12 mouse cellular contexts compared by ENCODE assay signal in genomic region chr15:7201421-7202380, GRCm38 (mm10).
DNase-seq lines count a peak whose midpoint lies in the region; ATAC-seq lines count a peak whose summit lies in the region.
"Had no signal": no experiment of that assay in that cellular context is flagged by ENCODE, and none has a peak within 500 bp of the region (broad histone marks: within the 10 kb centered on the region; RNA-seq: fewer than 3 reads in every experiment).

No protein-coding gene starts in this region.

- 62% methylated on average over 9 of the region's 9 CpGs for WGBS in kidney, embryonic 15.5 days
- WGBS in intestine, embryonic 14.5 days, result 40% methylated on average over 9 of the region's 9 CpGs

- H3K36me3 ChIP-seq in kidney, embryonic 15.5 days, result no peaks in the 10 kb centered on the region
- H3K36me3 ChIP-seq in intestine, embryonic 14.5 days (ENCODE audit: control insufficient read depth, insufficient read depth, low read length), result no peaks in the 10 kb centered on the region

- no peak overlapping the region for H3K9ac ChIP-seq in kidney, embryonic 15.5 days
- H3K9ac ChIP-seq in intestine, embryonic 14.5 days (ENCODE audit: low read length), result no peak overlapping the region

- H3K9me3 ChIP-seq in kidney, embryonic 15.5 days (replicated peaks), result no peaks in the 10 kb centered on the region
- no peaks in the 10 kb centered on the region for H3K9me3 ChIP-seq in intestine, embryonic 14.5 days (ENCODE audit: control insufficient read depth, low read length)

- peak overlapping the region; percentile 48; the same call in 1 of the 2 replicates for H3K27ac ChIP-seq in kidney, embryonic 15.5 days
- peak overlapping the region; percentile 61 for H3K27ac ChIP-seq in intestine, embryonic 14.5 days (ENCODE audit: low read depth)
- H3K27ac ChIP-seq: macrophage had no signal

- no peaks in the 10 kb centered on the region for H3K27me3 ChIP-seq in kidney, embryonic 15.5 days
- H3K27me3 ChIP-seq in intestine, embryonic 14.5 days (replicated peaks; ENCODE audit: control insufficient read depth, insufficient read depth, low read length), result no peaks in the 10 kb centered on the region

- no peak for ATAC-seq in kidney, embryonic 15.5 days (replicated peaks; ENCODE audit: low FRiP score)
- ATAC-seq in intestine, embryonic 14.5 days (replicated peaks; ENCODE audit: low FRiP score, low TSS enrichment, low read depth), result no peak
- ATAC-seq: forebrain, embryonic 16.5 days had no signal

- no peak for DNase-seq in kidney, adult 8-10 months
- DNase-seq in urinary bladder, postnatal 14 days (ENCODE audit: low spot score), result peak; percentile 57
- DNase-seq in urinary bladder, adult 2 months (ENCODE audit: low spot score), result no peak
- DNase-seq in intestine, embryonic 14.5 days (ENCODE audit: low spot score), result no peak
- DNase-seq in testis, postnatal 14 days (ENCODE audit: low spot score), result peak; percentile 53
- DNase-seq in frontal cortex, postnatal 36 days (ENCODE audit: low spot score in 2 of 2), result no peak
- DNase-seq in right cerebral cortex, postnatal 10 days (ENCODE audit: low spot score in 2 of 2), result no peak
- DNase-seq: adrenal gland, adult 8-10 months; thymus, postnatal 36 days had no signal

- H3K4me3 ChIP-seq in kidney, embryonic 15.5 days (replicated peaks), result no peak overlapping the region
- no peak overlapping the region for H3K4me3 ChIP-seq in intestine, embryonic 14.5 days (ENCODE audit: low read depth, low read length)

- H3K4me2 ChIP-seq in kidney, embryonic 15.5 days, result no peak overlapping the region
- no peak overlapping the region for H3K4me2 ChIP-seq in intestine, embryonic 14.5 days (ENCODE audit: low read length)

- peaks cover 38% of the 10 kb centered on the region for H3K4me1 ChIP-seq in kidney, embryonic 15.5 days
- peaks cover 27% of the 10 kb centered on the region; the same call in 1 of the 2 replicates for H3K4me1 ChIP-seq in intestine, embryonic 14.5 days (replicated peaks; ENCODE audit: control insufficient read depth, insufficient read depth, low read length)

Comparison
In these comparisons a context has a peak if more than half of its experiments do, and no peak if none do; other contexts are left out.
1. DNase-seq: peak in urinary bladder, postnatal 14 days (single experiment) and testis, postnatal 14 days (single experiment); none in kidney, adult 8-10 months (0 of 2), urinary bladder, adult 2 months (single experiment), intestine, embryonic 14.5 days (single experiment), frontal cortex, postnatal 36 days (0 of 2) and right cerebral cortex, postnatal 10 days (0 of 2).